Mouse (Mus musculus): Measurements from ENCODE around the gene Pxdn. TPM values are rescaled to one million over a fixed set of nuclear protein-coding genes. Genes with fewer than 3 reads are reported as not detected.

The Pxdn gene
- total and polyA plus RNA-seq, 3 experiments: 0.04 to 0.21 (median 0.14) TPM

DNA sequence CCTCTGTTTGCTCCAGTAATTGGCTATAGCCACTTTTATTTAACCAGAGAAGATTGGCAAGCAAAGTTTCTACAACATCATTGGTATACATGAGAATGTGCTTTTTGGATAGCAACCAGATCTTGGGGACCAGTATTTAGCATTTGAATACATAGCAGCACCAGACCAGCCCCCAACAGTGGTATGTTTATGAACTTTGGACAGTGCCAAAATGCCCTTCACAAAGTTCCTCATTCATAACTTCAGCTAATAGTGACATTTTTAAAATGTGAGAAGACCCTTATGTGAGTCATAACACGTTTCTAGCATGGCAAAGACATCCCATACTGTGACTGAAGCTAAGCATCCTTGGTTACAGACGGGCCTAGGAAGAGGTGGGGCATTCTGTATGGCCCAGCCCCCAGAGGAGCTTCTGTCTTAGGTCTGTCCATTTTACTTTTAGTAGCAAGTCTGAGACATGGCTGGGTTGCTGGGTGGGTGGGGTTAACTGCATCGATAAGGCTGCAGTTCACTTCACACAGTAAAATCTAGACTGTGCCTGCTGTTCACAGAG is 39.8 kb upstream of the Pxdn start:
- dilution Hi-C loops (cut with MboI; ENCODE audit: extremely low pct_ligation_motif_present, extremely low pct_unique_long_range_greater_than_20kb, low sequenced_read_pairs): no loop called here

DNA sequence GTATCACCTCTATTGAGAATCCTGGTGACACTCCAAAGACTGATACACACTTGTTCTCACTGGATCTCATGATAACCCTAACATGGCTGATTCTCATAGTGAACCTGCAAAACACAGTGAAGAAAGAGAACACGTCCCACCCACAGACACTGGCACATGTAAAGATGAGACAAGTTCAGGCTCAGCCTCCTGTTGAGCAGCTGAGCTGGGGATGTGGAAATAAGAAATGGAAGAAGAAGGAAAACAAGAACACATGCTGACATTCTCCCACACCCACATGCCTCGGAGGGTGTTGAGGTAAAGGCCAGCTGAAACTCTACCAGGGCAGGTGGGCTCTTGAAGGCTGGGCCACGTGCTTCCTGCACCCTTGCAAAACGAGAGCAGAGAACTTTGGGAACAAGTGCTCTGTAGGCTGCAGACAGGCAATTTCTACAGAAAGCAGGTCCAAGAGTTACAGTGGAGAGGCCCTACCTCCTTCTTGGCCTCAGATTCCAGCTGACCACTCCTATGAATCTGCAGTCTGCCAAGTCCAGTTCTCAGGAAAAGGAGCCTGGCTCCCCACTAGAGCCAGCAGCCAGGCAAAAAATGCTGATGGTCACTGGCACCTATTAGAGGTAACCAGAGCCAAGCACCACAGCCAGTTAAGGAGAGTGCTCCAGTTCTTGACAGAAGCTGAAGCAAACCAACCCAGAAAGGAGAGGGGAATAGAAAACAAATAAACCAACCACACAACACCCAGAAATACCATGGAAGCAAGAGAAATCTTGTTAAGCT is 33.1 kb upstream of the Pxdn start:
- Histone ChIP-seq H3K4me2 (ENCODE audit: insufficient read depth, low read depth, poor library complexity, severe bottlenecking) (no peak overlapping the region), H3K9ac (ENCODE audit: insufficient read depth, low read depth) (no peak overlapping the region), H3K4me3 (replicated peaks in 1 of 3; ENCODE audit: low read depth in 2 of 3, low read length in 2 of 3, poor library complexity in 1 of 3) (no peak overlapping the region), H3K9me3 (replicated peaks; ENCODE audit: low read length) (no peaks in the 10 kb centered on the region), H3K79me2 (replicated peaks; ENCODE audit: control insufficient read depth, extremely low read depth, insufficient read depth, poor library complexity, severe bottlenecking) (no peaks in the 10 kb centered on the region), H3K27ac (ENCODE audit: insufficient read depth, low read depth) (no peak overlapping the region), H3K36me3 (replicated peaks in 1 of 2; ENCODE audit: control insufficient read depth in 1 of 2, insufficient read depth in 1 of 2, low read length in 1 of 2) (no peaks in the 10 kb centered on the region), H3K27me3 (replicated peaks) (no peaks in the 10 kb centered on the region), H3K4me1 (ENCODE audit: control insufficient read depth in 1 of 2, insufficient read depth in 2 of 2) (no peaks in the 10 kb centered on the region)
- in situ Hi-C loops (cut with MboI; ENCODE audit: low pct_ligation_motif_present, low pct_unique_long_range_greater_than_20kb, low sequenced_read_pairs) (loop anchor here (25.0 kb wide), 1 partner anchor 458 kb away; the partner anchor contains the start of gene Sntg2), dilution Hi-C loops (cut with MboI; ENCODE audit: extremely low pct_ligation_motif_present, extremely low pct_unique_long_range_greater_than_20kb, low sequenced_read_pairs) (no loop called here)
- no peak for TF ChIP-seq USF1 (IDR thresholded peaks at IDR 0.05; ENCODE audit: low read depth, low read length)
- no peak for TF ChIP-seq RAD21 (IDR thresholded peaks at IDR 0.05; ENCODE audit: low read depth, low read length)
- TF ChIP-seq HCFC1 (IDR thresholded peaks at IDR 0.05; ENCODE audit: low read depth, low read length): no peak
- TF ChIP-seq TBP (conservative IDR thresholded peaks at IDR 0.05; ENCODE audit: low read depth, low read length): no peak
- no peak for TF ChIP-seq JUN (IDR thresholded peaks at IDR 0.05; ENCODE audit: insufficient read depth, low read depth, low read length)
- TF ChIP-seq ZNF384 (IDR thresholded peaks at IDR 0.05; ENCODE audit: low read depth, low read length): no peak
- TF ChIP-seq NELFE (IDR thresholded peaks at IDR 0.05; ENCODE audit: low read depth, low read length): no peak
- no peak for TF ChIP-seq EP300 (IDR thresholded peaks at IDR 0.05; ENCODE audit: low read length)
- TF ChIP-seq POLR2AphosphoS2 (IDR thresholded peaks at IDR 0.05; ENCODE audit: low read depth, low read length): no peak
- no peak for TF ChIP-seq SMC3 (IDR thresholded peaks at IDR 0.05; ENCODE audit: low read depth, low read length)
- no peak for TF ChIP-seq PAX5 (IDR thresholded peaks at IDR 0.05; ENCODE audit: low read length)
- TF ChIP-seq CHD2 (IDR thresholded peaks at IDR 0.05; ENCODE audit: low read length): no peak
- no peak for TF ChIP-seq ELF1 (IDR thresholded peaks at IDR 0.05; ENCODE audit: low read depth, low read length)
- no peak for TF ChIP-seq MYC (IDR thresholded peaks at IDR 0.05; ENCODE audit: low read depth, low read length)
- no peak for TF ChIP-seq ETS1 (conservative IDR thresholded peaks at IDR 0.05; ENCODE audit: low read depth, low read length)
- no peak for DNase-seq (ENCODE audit: extremely low read depth)

More for the DNA sequence above, 39.8 kb upstream of the Pxdn start:
- H3K9ac ChIP-seq (ENCODE audit: insufficient read depth, low read depth): no peak overlapping the region
- H3K9me3 ChIP-seq (replicated peaks; ENCODE audit: low read length): no peaks in the 10 kb centered on the region
- H3K79me2 ChIP-seq (replicated peaks; ENCODE audit: control insufficient read depth, extremely low read depth, insufficient read depth, poor library complexity, severe bottlenecking): no peaks in the 10 kb centered on the region
- H3K27ac ChIP-seq (ENCODE audit: insufficient read depth, low read depth): no peak overlapping the region
- H3K4me1 ChIP-seq (ENCODE audit: control insufficient read depth in 1 of 2, insufficient read depth in 2 of 2): peaks cover 5 to 22% of the 10 kb centered on the region in 2 experiments; a peak in 3 of 4 replicates
- in situ Hi-C loops (cut with MboI; ENCODE audit: low pct_ligation_motif_present, low pct_unique_long_range_greater_than_20kb, low sequenced_read_pairs): no loop called here
- no peaks in the 10 kb centered on the region for H3K36me3 ChIP-seq (replicated peaks in 1 of 2; ENCODE audit: control insufficient read depth in 1 of 2, insufficient read depth in 1 of 2, low read length in 1 of 2)
- no peak overlapping the region for H3K4me3 ChIP-seq (replicated peaks in 1 of 3; ENCODE audit: low read depth in 2 of 3, low read length in 2 of 3, poor library complexity in 1 of 3)
- no peak for TF ChIP-seq HCFC1 (IDR thresholded peaks at IDR 0.05; ENCODE audit: low read depth, low read length)
- no peak for TF ChIP-seq ZNF384 (IDR thresholded peaks at IDR 0.05; ENCODE audit: low read depth, low read length)
- no peak for TF ChIP-seq MAX (IDR thresholded peaks at IDR 0.05; ENCODE audit: low read length)
- H3K27me3 ChIP-seq (replicated peaks): no peaks in the 10 kb centered on the region
- no peak for DNase-seq (ENCODE audit: extremely low read depth)
- no peak overlapping the region for H3K4me2 ChIP-seq (ENCODE audit: insufficient read depth, low read depth, poor library complexity, severe bottlenecking)

All from CH12.LX (cell line).